Comparison of ENCODE assay signal across 12 mouse cellular contexts in genomic region chr8:119918155-119918567, GRCm38 (mm10). TPM values are rescaled to one million over a fixed set of nuclear protein-coding genes. Genes with fewer than 3 reads are reported as not detected.
DNase-seq lines count a peak whose midpoint lies in the region; ATAC-seq and TF ChIP-seq lines count a peak whose summit lies in the region.
"Had no signal": no experiment of that assay in that cellular context is flagged by ENCODE, and none has a peak within 500 bp of the region (broad histone marks: within the 10 kb centered on the region; RNA-seq: fewer than 3 reads in every experiment).

No protein-coding gene starts in this region.

- no peak overlapping the region for H3K4me3 ChIP-seq in lung, embryonic 15.5 days
- H3K4me3 ChIP-seq in lung, adult 2 months (replicated peaks; ENCODE audit: extremely low read depth, low read depth, low read length) = no peak overlapping the region
- H3K4me3 ChIP-seq in liver, embryonic 13.5 days (replicated peaks) = peak overlapping the region; percentile 57
- H3K4me3 ChIP-seq in stomach, embryonic 16.5 days (replicated peaks; ENCODE audit: low read length) = no peak overlapping the region
- no peak overlapping the region for H3K4me3 ChIP-seq in hindbrain, embryonic 13.5 days
- H3K4me3 ChIP-seq: embryonic facial prominence, embryonic 15.5 days had no signal

- H3K9ac ChIP-seq in lung, embryonic 15.5 days = no peak overlapping the region
- H3K9ac ChIP-seq in liver, embryonic 13.5 days = peak overlapping the region; percentile 75
- H3K9ac ChIP-seq in stomach, embryonic 16.5 days (ENCODE audit: low read length) = no peak overlapping the region
- no peak overlapping the region for H3K9ac ChIP-seq in hindbrain, embryonic 13.5 days
- H3K9ac ChIP-seq: embryonic facial prominence, embryonic 15.5 days had no signal

- no peaks in the 10 kb centered on the region for H3K36me3 ChIP-seq in lung, embryonic 15.5 days
- H3K36me3 ChIP-seq in liver, embryonic 13.5 days = peaks cover 10% of the 10 kb centered on the region; the same call in 1 of the 2 replicates
- H3K36me3 ChIP-seq in stomach, embryonic 16.5 days (ENCODE audit: control insufficient read depth, insufficient read depth, low read length) = no peaks in the 10 kb centered on the region
- peaks cover 3% of the 10 kb centered on the region; the same call in 1 of the 2 replicates for H3K36me3 ChIP-seq in hindbrain, embryonic 13.5 days
- H3K36me3 ChIP-seq: embryonic facial prominence, embryonic 15.5 days had no signal

- H3K27me3 ChIP-seq in lung, embryonic 15.5 days = no peaks in the 10 kb centered on the region
- no peaks in the 10 kb centered on the region for H3K27me3 ChIP-seq in liver, embryonic 13.5 days
- no peaks in the 10 kb centered on the region for H3K27me3 ChIP-seq in stomach, embryonic 16.5 days (ENCODE audit: control insufficient read depth, insufficient read depth, low read length)
- H3K27me3 ChIP-seq in hindbrain, embryonic 13.5 days = no peaks in the 10 kb centered on the region
- H3K27me3 ChIP-seq: embryonic facial prominence, embryonic 15.5 days had no signal

- no peaks in the 10 kb centered on the region for H3K9me3 ChIP-seq in lung, embryonic 15.5 days
- no peaks in the 10 kb centered on the region for H3K9me3 ChIP-seq in liver, embryonic 13.5 days (replicated peaks)
- H3K9me3 ChIP-seq in stomach, embryonic 16.5 days (replicated peaks; ENCODE audit: control insufficient read depth, low read length) = no peaks in the 10 kb centered on the region
- no peaks in the 10 kb centered on the region for H3K9me3 ChIP-seq in hindbrain, embryonic 13.5 days
- H3K9me3 ChIP-seq: embryonic facial prominence, embryonic 15.5 days had no signal

- ATAC-seq in lung, embryonic 15.5 days (ENCODE audit: borderline replicate concordance, extremely low read depth, low FRiP score, low TSS enrichment) = peak; percentile 80; the same call in 1 of the 2 replicates
- peak; percentile 93 for ATAC-seq in erythroblast, adult 5-6 weeks (replicated peaks; ENCODE audit: low FRiP score, poor library complexity, severe bottlenecking)
- ATAC-seq in liver, embryonic 13.5 days (ENCODE audit: low read depth) = peak; percentile 98
- ATAC-seq in stomach, embryonic 16.5 days (ENCODE audit: insufficient read depth, low FRiP score) = peak; percentile 64; the same call in 1 of the 2 replicates
- ATAC-seq in hindbrain, embryonic 13.5 days (ENCODE audit: low FRiP score) = no peak
- ATAC-seq: hindbrain, embryonic 16.5 days had no signal

- no peak overlapping the region for H3K27ac ChIP-seq in lung, embryonic 15.5 days
- peak overlapping the region; percentile 99 for H3K27ac ChIP-seq in liver, embryonic 13.5 days
- H3K27ac ChIP-seq in stomach, embryonic 16.5 days (ENCODE audit: low read length) = no peak overlapping the region
- H3K27ac ChIP-seq in hindbrain, embryonic 13.5 days = no peak overlapping the region
- H3K27ac ChIP-seq: embryonic facial prominence, embryonic 15.5 days had no signal

- peaks cover 44% of the 10 kb centered on the region for H3K4me1 ChIP-seq in lung, embryonic 15.5 days
- H3K4me1 ChIP-seq in lung, adult 2 months (ENCODE audit: control insufficient read depth, insufficient read depth, low read length) = peaks cover 14% of the 10 kb centered on the region
- H3K4me1 ChIP-seq in liver, embryonic 13.5 days (replicated peaks) = peaks cover 96% of the 10 kb centered on the region
- peaks cover 48% of the 10 kb centered on the region for H3K4me1 ChIP-seq in stomach, embryonic 16.5 days (ENCODE audit: control insufficient read depth, insufficient read depth, low read length)
- peaks cover 46% of the 10 kb centered on the region for H3K4me1 ChIP-seq in hindbrain, embryonic 13.5 days (replicated peaks)

- no peak for DNase-seq in lung, adult 2 months
- peak; percentile 76 for DNase-seq in liver, embryonic 13.5 days
- DNase-seq in right cerebral cortex, postnatal 4 days = no peak
- DNase-seq: adrenal gland, adult 8-10 months; layer of hippocampus, adult 9-11 months had no signal

- WGBS in lung, embryonic 15.5 days = 43% methylated on average over 1 of the region's 1 CpGs
- 48% methylated on average over 1 of the region's 1 CpGs for WGBS in lung, adult 2 months
- 13% methylated on average over 1 of the region's 1 CpGs for WGBS in liver, embryonic 13.5 days (ENCODE audit: insufficient replicate concordance)
- WGBS in stomach, embryonic 16.5 days = 61% methylated on average over 1 of the region's 1 CpGs
- 94% methylated on average over 1 of the region's 1 CpGs for WGBS in hindbrain, embryonic 13.5 days

- H3K4me2 ChIP-seq in lung, embryonic 15.5 days = no peak overlapping the region
- H3K4me2 ChIP-seq in liver, embryonic 13.5 days = peak overlapping the region; percentile 92
- H3K4me2 ChIP-seq in stomach, embryonic 16.5 days (ENCODE audit: low read depth, low read length) = no peak overlapping the region
- H3K4me2 ChIP-seq in hindbrain, embryonic 13.5 days = no peak overlapping the region
- H3K4me2 ChIP-seq: embryonic facial prominence, embryonic 15.5 days had no signal

- no peak for TF ChIP-seq POLR2A in lung, adult 2 months (IDR thresholded peaks at IDR 0.05; ENCODE audit: borderline replicate concordance, extremely low read depth, low read depth, low read length)

- no peak for TF ChIP-seq CTCF in lung, adult 2 months (IDR thresholded peaks at IDR 0.05; ENCODE audit: insufficient read depth, low read length)

RNA-seq across cellular contexts. Expression of gene Gm20388, which starts 7.5 kb away (rescaled TPM):
- polyA plus RNA-seq in lung, embryonic 15.5 days (2015; fragmentation: Nextera tagmentation; extraction: Ambion mirVana) = 5.5 TPM in 1 of 2 replicates, not detected in the other
- 58.5 and 67.8 TPM in 2 replicates for polyA plus RNA-seq in lung, adult 2 months (2012; rRNA removed)
- 2.9 and 5.2 TPM in 2 replicates for total RNA-seq in erythroblast, adult 5-6 weeks (2015; ENCODE audit: low replicate concordance)
- total RNA-seq in erythroblast, adult 5-6 weeks (2017; ENCODE audit: low replicate concordance) = 0.28 and 7.8 TPM in 2 replicates
- polyA plus RNA-seq in liver, embryonic 13.5 days (2015; fragmentation: Nextera tagmentation; extraction: Ambion mirVana) = not detected in 2 replicates
- 7.4 and 11.0 TPM in 2 replicates for polyA plus RNA-seq in stomach, embryonic 16.5 days (2015; fragmentation: Nextera tagmentation; extraction: Ambion mirVana)
- 1.9 and 4.1 TPM in 2 replicates for polyA plus RNA-seq in hindbrain, embryonic 13.5 days (2015; fragmentation: Nextera tagmentation; extraction: Ambion mirVana)
- polyA plus RNA-seq: midbrain, postnatal 0 days had no signal

RNA-seq across cellular contexts. Expression of gene Usp10, which starts 8.0 kb away (rescaled TPM):
- 132 and 135 TPM in 2 replicates for polyA plus RNA-seq in lung, embryonic 15.5 days (2015; fragmentation: Nextera tagmentation; extraction: Ambion mirVana)
- polyA plus RNA-seq in lung, adult 2 months (2012; rRNA removed) = 70.9 and 78.1 TPM in 2 replicates
- 66.3 and 87.0 TPM in 2 replicates for total RNA-seq in erythroblast, adult 5-6 weeks (2015; ENCODE audit: low replicate concordance)
- 59.7 and 83.1 TPM in 2 replicates for total RNA-seq in erythroblast, adult 5-6 weeks (2017; ENCODE audit: low replicate concordance)
- polyA plus RNA-seq in liver, embryonic 13.5 days (2015; fragmentation: Nextera tagmentation; extraction: Ambion mirVana) = 93.8 and 106 TPM in 2 replicates
- polyA plus RNA-seq in stomach, embryonic 16.5 days (2015; fragmentation: Nextera tagmentation; extraction: Ambion mirVana) = 118 and 141 TPM in 2 replicates
- 123 and 126 TPM in 2 replicates for polyA plus RNA-seq in hindbrain, embryonic 13.5 days (2015; fragmentation: Nextera tagmentation; extraction: Ambion mirVana)

RNA-seq across cellular contexts. Expression of gene Klhl36, which starts 56.1 kb away (rescaled TPM):
- 13.7 and 14.7 TPM in 2 replicates for polyA plus RNA-seq in lung, embryonic 15.5 days (2015; fragmentation: Nextera tagmentation; extraction: Ambion mirVana)
- polyA plus RNA-seq in lung, adult 2 months (2012; rRNA removed) = 28.9 and 47.8 TPM in 2 replicates
- total RNA-seq in erythroblast, adult 5-6 weeks (2015; ENCODE audit: low replicate concordance) = 2.3 and 2.5 TPM in 2 replicates
- 1.6 and 5.2 TPM in 2 replicates for total RNA-seq in erythroblast, adult 5-6 weeks (2017; ENCODE audit: low replicate concordance)
- polyA plus RNA-seq in liver, embryonic 13.5 days (2015; fragmentation: Nextera tagmentation; extraction: Ambion mirVana) = 4.9 and 5.1 TPM in 2 replicates
- polyA plus RNA-seq in stomach, embryonic 16.5 days (2015; fragmentation: Nextera tagmentation; extraction: Ambion mirVana) = 10.7 and 12.7 TPM in 2 replicates
- polyA plus RNA-seq in hindbrain, embryonic 13.5 days (2015; fragmentation: Nextera tagmentation; extraction: Ambion mirVana) = 14.6 and 14.8 TPM in 2 replicates
